Mouse (Mus musculus) CH12.LX (cell line): Measurements from ENCODE around the gene Pds5b.

ENCODE experiments used
- CHD1 ChIP-seq: IDR thresholded peaks from 2 replicates; pipeline ENCODE4 v1.6.1; 2012; ENCODE audit warnings: low read depth, low read length, improper control_type of control experiment, inconsistent platforms
- CTCF ChIP-seq, 2 experiments: IDR thresholded peaks in 1 of 2; conservative IDR thresholded peaks in 1 of 2; 2 replicates each; pipeline ENCODE4 v1.5.1; 2011 to 2012; ENCODE audit warnings: low read depth in 2 of 2, low read length in 2 of 2, improper control_type of control experiment in 1 of 2, inconsistent platforms in 1 of 2, mild to moderate bottlenecking in 1 of 2, moderate library complexity in 1 of 2
- E2F4 ChIP-seq: IDR thresholded peaks from 2 replicates; pipeline ENCODE4 v1.6.1; 2011; ENCODE audit warnings: low read depth, low read length, improper control_type of control experiment; ENCODE audit not compliant: insufficient replicate concordance
- ETS1 ChIP-seq: conservative IDR thresholded peaks from 2 replicates; pipeline ENCODE4 v1.6.1; 2012; ENCODE audit warnings: low read depth, mild to moderate bottlenecking, inconsistent platforms, low read length, improper control_type of control experiment, moderate library complexity
- HCFC1 ChIP-seq: IDR thresholded peaks from 2 replicates; pipeline ENCODE4 v1.6.1; 2012; ENCODE audit warnings: low read depth, mild to moderate bottlenecking, inconsistent platforms, low read length, improper control_type of control experiment
- MAFK ChIP-seq: IDR thresholded peaks from 2 replicates; pipeline ENCODE4 v1.6.1; 2011; ENCODE audit warnings: low read length, improper control_type of control experiment; ENCODE audit not compliant: insufficient replicate concordance
- POLR2A ChIP-seq: IDR thresholded peaks from 2 replicates; pipeline ENCODE4 v1.6.1; 2011; ENCODE audit warnings: low read depth, mild to moderate bottlenecking, improper control_type of control experiment, low read length
- USF1 ChIP-seq: IDR thresholded peaks from 2 replicates; pipeline ENCODE4 v1.6.1; 2014; ENCODE audit warnings: low read depth, mild to moderate bottlenecking, inconsistent platforms, low read length, improper control_type of control experiment
- ZC3H11A ChIP-seq: IDR thresholded peaks from 2 replicates; pipeline ENCODE4 v1.6.1; 2012; ENCODE audit warnings: low read depth, mild to moderate bottlenecking, inconsistent platforms, low read length, improper control_type of control experiment
- ZMIZ1 ChIP-seq: IDR thresholded peaks from 2 replicates; pipeline ENCODE4 v1.6.1; 2012; ENCODE audit warnings: low read depth, mild to moderate bottlenecking, inconsistent platforms, low read length, improper control_type of control experiment
- ZNF384 ChIP-seq: IDR thresholded peaks from 2 replicates; pipeline ENCODE4 v1.6.1; 2012; ENCODE audit warnings: low read depth, low read length, improper control_type of control experiment, inconsistent platforms

GRCm38 (mm10) chr5:150819520-150819919 is 146.0 kb downstream of the Pds5b start:
- TF ChIP-seq POLR2A (no peak), CHD1 (no peak), ZC3H11A (no peak), E2F4 (no peak), HCFC1 (no peak), CTCF (conservative IDR thresholded peaks at IDR 0.05 in 1 of 2, IDR thresholded peaks at IDR 0.05 in 1 of 2; ENCODE audit: low read depth in 2 of 2, low read length in 2 of 2) (no peak), ZMIZ1 (no peak), ETS1 (no peak), ZNF384 (no peak), MAFK (no peak), USF1 (no peak)
